Mouse (Mus musculus): ENCODE results near the gene Zbtb21. TPM values are rescaled to one million over a fixed set of nuclear protein-coding genes. Genes with fewer than 3 reads are reported as not detected.
"Not testable (repeated sequence)": the region's sequence is repeated elsewhere in the genome, so short reads cannot be mapped to it uniquely, and the experiment has no call there.

Zbtb21 gene
- 8.4 and 8.7 TPM in 2 replicates for polyA plus RNA-seq (2014; fragmentation: Nextera tagmentation; extraction: Ambion mirVana)

DNA sequence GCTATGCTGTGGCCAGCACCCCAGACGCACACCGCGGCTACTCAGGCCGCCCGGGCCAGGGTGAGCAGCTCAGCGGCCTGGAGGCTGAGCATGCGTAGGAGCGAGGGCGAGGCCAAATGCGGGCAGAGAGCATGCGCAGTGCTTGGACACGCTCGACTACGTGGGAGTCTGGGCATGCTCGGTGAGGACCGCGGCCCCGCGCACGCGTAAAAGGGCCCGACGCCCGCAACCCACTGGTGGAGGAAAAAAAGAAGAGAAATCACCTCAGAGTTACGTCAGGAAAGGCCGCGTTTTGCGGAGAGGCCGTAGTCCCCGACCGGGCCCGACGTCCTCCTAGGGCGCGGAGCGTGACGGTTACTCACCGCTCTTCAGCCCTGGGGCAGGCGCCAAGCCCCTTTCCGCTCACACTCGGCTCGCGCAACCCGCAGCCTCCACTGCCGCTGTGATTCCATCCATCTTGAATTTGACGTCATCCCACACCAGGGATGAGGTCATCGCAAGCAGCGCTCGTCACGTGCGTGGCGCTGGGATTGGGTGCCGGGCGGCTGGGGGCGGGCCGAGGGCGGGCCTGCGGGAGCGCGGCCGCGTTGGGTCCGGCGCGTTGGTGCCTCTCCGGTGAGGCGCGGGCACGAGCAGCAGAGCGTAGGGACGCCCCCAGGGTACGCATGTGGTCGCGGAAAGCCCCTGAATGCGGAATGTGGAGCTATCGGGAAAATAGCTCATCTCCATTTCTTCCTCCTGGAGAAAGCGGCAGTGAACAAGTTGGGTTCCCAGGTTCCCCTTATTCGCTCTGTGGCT, at the start of gene Zbtb21, which contains the start of gene C2cd2:
TSS of gene Zbtb21 (minus strand) at position 472 of the 798 bp plus-strand sequence.
TSS of gene C2cd2 (minus strand) at position 448 of the 798 bp plus-strand sequence.
- Histone ChIP-seq H3K4me3 (ENCODE audit: control insufficient read depth in 1 of 2, insufficient read depth in 1 of 2, low read depth in 1 of 2, low read length in 2 of 2) (peak within 1 kb of the TSS; percentile 74 to 86), H3K9ac (ENCODE audit: low read length) (peak within 1 kb of the TSS; percentile 94), H3K4me1 (ENCODE audit: control insufficient read depth in 2 of 2, insufficient read depth in 2 of 2, low read length in 2 of 2) (peaks cover 5 to 33% of the 10 kb centered on the region in 2 experiments), H3K36me3 (ENCODE audit: control insufficient read depth, insufficient read depth, low read length) (no peaks in the 10 kb centered on the region), H3K9me3 (ENCODE audit: control insufficient read depth, low read length) (no peaks in the 10 kb centered on the region), H3K27ac (replicated peaks in 1 of 2; ENCODE audit: control insufficient read depth in 1 of 2, insufficient read depth in 1 of 2, low read depth in 2 of 2, low read length in 2 of 2) (peak within 1 kb of the TSS; percentile 94 to 96), H3K27me3 (ENCODE audit: control insufficient read depth, insufficient read depth, low read length) (no peaks in the 10 kb centered on the region), H3K4me2 (ENCODE audit: low read length) (peak within 1 kb of the TSS; percentile 93)
- under 1% methylated on average over 77 of the region's 78 CpGs for WGBS
- ATAC-seq (ENCODE audit: insufficient number of reproducible peaks, insufficient read depth, low FRiP score, low read depth), result peak; percentile 96

- peak overlapping the region; percentile 75 for H3K9ac ChIP-seq (ENCODE audit: low read length)
- ATAC-seq (ENCODE audit: insufficient number of reproducible peaks, insufficient read depth, low FRiP score, low read depth); H3K36me3 ChIP-seq (ENCODE audit: control insufficient read depth, insufficient read depth, low read length); H3K9me3 ChIP-seq (ENCODE audit: control insufficient read depth, low read length); H3K27me3 ChIP-seq (ENCODE audit: control insufficient read depth, insufficient read depth, low read length): not testable (repeated sequence)
- WGBS, result 1% methylated on average over 8 of the region's 8 CpGs
- H3K4me2 ChIP-seq (ENCODE audit: low read length), result peak overlapping the region; percentile 77
- H3K27ac ChIP-seq (replicated peaks in 1 of 2; ENCODE audit: control insufficient read depth in 1 of 2, insufficient read depth in 1 of 2, low read depth in 2 of 2, low read length in 2 of 2), result peak overlapping the region; percentile 75 to 91; a peak in 3 of 4 replicates
- peaks cover 4 to 18% of the 10 kb centered on the region in 2 experiments; a peak in 3 of 4 replicates for H3K4me1 ChIP-seq (ENCODE audit: control insufficient read depth in 2 of 2, insufficient read depth in 2 of 2, low read length in 2 of 2)
- peak overlapping the region; percentile 59 to 86 for H3K4me3 ChIP-seq (ENCODE audit: control insufficient read depth in 1 of 2, insufficient read depth in 1 of 2, low read depth in 1 of 2, low read length in 2 of 2)
These were observed 34.9 kb upstream of the Zbtb21 start for GRCm38 (mm10) chr16:97997383-97997731.

DNA sequence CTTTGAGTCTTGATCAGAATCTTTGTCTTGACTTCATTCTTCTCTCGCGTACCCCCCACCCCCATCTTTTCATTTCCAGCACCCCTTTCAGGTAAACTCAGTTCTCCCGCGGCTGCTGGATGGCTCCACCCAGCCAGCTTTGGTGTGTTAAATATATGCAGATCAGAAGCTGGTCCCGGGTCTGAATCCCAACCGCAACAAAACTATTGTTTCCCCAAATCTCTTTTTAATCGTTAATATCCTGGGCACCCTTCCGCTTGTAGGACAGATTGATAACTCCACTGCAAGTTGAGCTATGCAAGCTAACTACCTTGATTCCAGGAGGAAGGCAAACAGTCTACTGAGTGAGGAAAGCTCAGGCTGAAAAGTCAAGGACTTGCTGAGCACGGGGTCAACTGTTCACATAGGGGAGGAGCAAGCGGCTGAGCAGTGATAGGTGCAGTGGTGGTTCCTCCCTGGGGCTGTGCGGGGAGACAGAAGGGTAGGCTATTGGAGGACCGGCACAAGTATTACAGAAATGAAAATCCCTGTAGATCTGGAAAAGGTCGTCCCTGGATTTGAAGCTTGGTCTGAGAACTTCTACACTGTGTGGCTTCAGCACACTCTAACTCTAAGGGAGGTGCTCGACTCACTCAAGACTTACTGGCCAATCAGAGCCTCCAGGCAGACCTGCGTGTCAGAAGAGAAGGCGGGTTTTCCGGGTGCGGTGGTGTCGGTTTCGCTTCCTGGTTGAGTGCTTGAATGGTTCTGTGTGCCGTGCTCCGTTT, 34.4 kb upstream of the Zbtb21 start, which contains the start of gene B230307C23Rik:
TSS of gene B230307C23Rik (plus strand) at position 700 of the 767 bp plus-strand sequence.
- Histone ChIP-seq H3K27ac (replicated peaks in 1 of 2; ENCODE audit: control insufficient read depth in 1 of 2, insufficient read depth in 1 of 2, low read depth in 2 of 2, low read length in 2 of 2) (peak within 1 kb of the TSS; percentile 75 to 91), H3K4me1 (ENCODE audit: control insufficient read depth in 2 of 2, insufficient read depth in 2 of 2, low read length in 2 of 2) (peaks cover 4 to 18% of the 10 kb centered on the region in 2 experiments; a peak in 3 of 4 replicates), H3K4me2 (ENCODE audit: low read length) (peak within 1 kb of the TSS; percentile 77), H3K9me3 (ENCODE audit: control insufficient read depth, low read length) (no peaks in the 10 kb centered on the region), H3K4me3 (ENCODE audit: control insufficient read depth in 1 of 2, insufficient read depth in 1 of 2, low read depth in 1 of 2, low read length in 2 of 2) (peak within 1 kb of the TSS; percentile 59 to 86), H3K36me3 (ENCODE audit: control insufficient read depth, insufficient read depth, low read length) (no peaks in the 10 kb centered on the region), H3K9ac (ENCODE audit: low read length) (peak within 1 kb of the TSS; percentile 75), H3K27me3 (ENCODE audit: control insufficient read depth, insufficient read depth, low read length) (no peaks in the 10 kb centered on the region)
- peak; percentile 93 for ATAC-seq (ENCODE audit: insufficient number of reproducible peaks, insufficient read depth, low FRiP score, low read depth)
- WGBS, result 2% methylated on average over 22 of the region's 22 CpGs

GRCm38 (mm10) chr16:97995849-97996615, 33.6 kb upstream of the Zbtb21 start:
- Histone ChIP-seq H3K4me3 (ENCODE audit: control insufficient read depth in 1 of 2, insufficient read depth in 1 of 2, low read depth in 1 of 2, low read length in 2 of 2) (peak overlapping the region in 1 of 2 experiments; percentile 59; a peak in 3 of 4 replicates), H3K27ac (replicated peaks in 1 of 2; ENCODE audit: control insufficient read depth in 1 of 2, insufficient read depth in 1 of 2, low read depth in 2 of 2, low read length in 2 of 2) (peak overlapping the region in 1 of 2 experiments; percentile 75; a peak in 3 of 4 replicates), H3K4me2 (ENCODE audit: low read length) (peak overlapping the region; percentile 77), H3K9me3 (ENCODE audit: control insufficient read depth, low read length) (no peaks in the 10 kb centered on the region), H3K9ac (ENCODE audit: low read length) (peak overlapping the region; percentile 75), H3K36me3 (ENCODE audit: control insufficient read depth, insufficient read depth, low read length) (no peaks in the 10 kb centered on the region), H3K27me3 (ENCODE audit: control insufficient read depth, insufficient read depth, low read length) (no peaks in the 10 kb centered on the region), H3K4me1 (ENCODE audit: control insufficient read depth in 2 of 2, insufficient read depth in 2 of 2, low read length in 2 of 2) (peaks cover 4 to 18% of the 10 kb centered on the region in 2 experiments; a peak in 3 of 4 replicates)
- ATAC-seq (ENCODE audit: insufficient number of reproducible peaks, insufficient read depth, low FRiP score, low read depth), result no peak
- 13% methylated on average over 1 of the region's 1 CpGs for WGBS

DNA sequence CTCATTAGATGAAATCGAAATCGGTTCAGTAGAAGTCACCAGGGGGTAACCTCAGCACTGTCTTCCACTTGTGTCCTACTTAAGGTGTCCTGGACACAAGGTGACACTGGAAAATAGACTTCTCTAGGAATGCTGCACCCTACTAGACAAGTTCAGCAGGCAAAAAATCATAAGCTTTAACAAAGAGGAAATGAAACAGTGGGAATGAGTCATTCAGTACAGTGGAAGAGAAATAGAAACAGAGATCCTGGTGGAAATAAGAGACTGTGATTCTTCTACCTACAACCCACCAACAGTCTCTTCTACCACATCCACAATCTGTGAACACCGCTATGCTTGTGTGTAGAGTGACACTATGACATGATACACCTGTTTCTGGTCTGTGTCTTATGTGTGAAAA, 30.1 kb upstream of the Zbtb21 start:
- 70% methylated on average over 3 of the region's 3 CpGs for WGBS
- not testable (repeated sequence) for H3K9ac ChIP-seq (ENCODE audit: low read length); H3K4me3 ChIP-seq (ENCODE audit: control insufficient read depth in 1 of 2, insufficient read depth in 1 of 2, low read depth in 1 of 2, low read length in 2 of 2); H3K27me3 ChIP-seq (ENCODE audit: control insufficient read depth, insufficient read depth, low read length); H3K4me2 ChIP-seq (ENCODE audit: low read length); H3K36me3 ChIP-seq (ENCODE audit: control insufficient read depth, insufficient read depth, low read length); H3K9me3 ChIP-seq (ENCODE audit: control insufficient read depth, low read length); ATAC-seq (ENCODE audit: insufficient number of reproducible peaks, insufficient read depth, low FRiP score, low read depth); H3K27ac ChIP-seq (replicated peaks in 1 of 2; ENCODE audit: control insufficient read depth in 1 of 2, insufficient read depth in 1 of 2, low read depth in 2 of 2, low read length in 2 of 2)
- peaks cover 4 to 11% of the 10 kb centered on the region in 2 experiments; a peak in 3 of 4 replicates for H3K4me1 ChIP-seq (ENCODE audit: control insufficient read depth in 2 of 2, insufficient read depth in 2 of 2, low read length in 2 of 2)

- H3K9me3 ChIP-seq (ENCODE audit: control insufficient read depth, low read length), result no peaks in the 10 kb centered on the region
- peaks cover 4 to 10% of the 10 kb centered on the region in 2 experiments; a peak in 3 of 4 replicates for H3K4me1 ChIP-seq (ENCODE audit: control insufficient read depth in 2 of 2, insufficient read depth in 2 of 2, low read length in 2 of 2)
- no peak overlapping the region for H3K27ac ChIP-seq (replicated peaks in 1 of 2; ENCODE audit: control insufficient read depth in 1 of 2, insufficient read depth in 1 of 2, low read depth in 2 of 2, low read length in 2 of 2)
- no peak for ATAC-seq (ENCODE audit: insufficient number of reproducible peaks, insufficient read depth, low FRiP score, low read depth)
- H3K36me3 ChIP-seq (ENCODE audit: control insufficient read depth, insufficient read depth, low read length), result no peaks in the 10 kb centered on the region
- no peaks in the 10 kb centered on the region for H3K27me3 ChIP-seq (ENCODE audit: control insufficient read depth, insufficient read depth, low read length)
- H3K4me3 ChIP-seq (ENCODE audit: control insufficient read depth in 1 of 2, insufficient read depth in 1 of 2, low read depth in 1 of 2, low read length in 2 of 2), result no peak overlapping the region
- H3K4me2 ChIP-seq (ENCODE audit: low read length), result no peak overlapping the region
- no peak overlapping the region for H3K9ac ChIP-seq (ENCODE audit: low read length)
- WGBS, result 64% methylated on average over 2 of the region's 2 CpGs
These were observed 29.1 kb upstream of the Zbtb21 start for GRCm38 (mm10) chr16:97991517-97991916.

DNA sequence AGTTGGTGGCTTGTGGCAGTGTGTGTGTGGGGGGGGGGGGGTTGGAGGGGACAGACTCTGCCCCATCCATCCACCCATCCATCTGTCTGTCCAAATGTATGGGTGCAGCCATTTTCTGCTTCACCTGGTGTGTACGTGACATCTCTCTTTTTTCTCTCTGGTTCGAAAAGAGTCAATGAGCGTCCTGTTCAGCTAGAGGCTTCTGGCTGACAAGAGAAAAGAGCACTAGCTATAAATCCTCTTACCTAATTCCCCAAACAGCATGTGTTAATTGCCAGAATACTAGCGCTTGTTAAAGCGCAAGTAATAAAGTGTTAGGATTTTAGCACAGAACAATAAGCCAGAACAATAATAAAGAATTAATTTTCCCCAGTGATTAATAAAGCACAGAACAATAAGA, 22.2 kb upstream of the Zbtb21 start:
- Histone ChIP-seq H3K9ac (ENCODE audit: low read length) (no peak overlapping the region), H3K4me3 (ENCODE audit: control insufficient read depth in 1 of 2, insufficient read depth in 1 of 2, low read depth in 1 of 2, low read length in 2 of 2) (no peak overlapping the region), H3K27me3 (ENCODE audit: control insufficient read depth, insufficient read depth, low read length) (no peaks in the 10 kb centered on the region), H3K36me3 (ENCODE audit: control insufficient read depth, insufficient read depth, low read length) (no peaks in the 10 kb centered on the region), H3K9me3 (ENCODE audit: control insufficient read depth, low read length) (no peaks in the 10 kb centered on the region), H3K27ac (replicated peaks in 1 of 2; ENCODE audit: control insufficient read depth in 1 of 2, insufficient read depth in 1 of 2, low read depth in 2 of 2, low read length in 2 of 2) (no peak overlapping the region), H3K4me2 (ENCODE audit: low read length) (no peak overlapping the region), H3K4me1 (ENCODE audit: control insufficient read depth in 2 of 2, insufficient read depth in 2 of 2, low read length in 2 of 2) (no peaks in the 10 kb centered on the region)
- no peak for ATAC-seq (ENCODE audit: insufficient number of reproducible peaks, insufficient read depth, low FRiP score, low read depth)
- WGBS, result 86% methylated on average over 5 of the region's 5 CpGs

Measured in heart, embryonic 14.5 days (tissue).